Mouse (Mus musculus) liver, embryonic 16.5 days (tissue): ENCODE data around the gene Tnfrsf22. TPM values are rescaled to one million over a fixed set of nuclear protein-coding genes. Genes with fewer than 3 reads are reported as not detected.

Source experiments
- ATAC-seq: fragments of 200-750 bp; cut with Nextera tagmentation; 2 replicates; pipeline ENCODE4 v1.8.0; 2017; ENCODE audit warnings: low read depth, mild to moderate bottlenecking, moderate number of reproducible peaks, moderate library complexity
- H3K27ac ChIP-seq: fragments of 300-500 bp; sonication (generic); 2 replicates; pipeline ENCODE4 v1.5.1; 2014; ENCODE audit warnings: mild to moderate bottlenecking, low read length
- H3K27me3 ChIP-seq: fragments of 300-500 bp; sonication (generic); 2 replicates; pipeline ENCODE4 v1.6.1; 2014; ENCODE audit warnings: low read depth, low read length, mixed read lengths; ENCODE audit not compliant: control insufficient read depth, insufficient read depth
- H3K36me3 ChIP-seq: fragments of 300-500 bp; sonication (generic); 2 replicates; pipeline ENCODE4 v1.6.1; 2014; ENCODE audit warnings: mild to moderate bottlenecking; ENCODE audit not compliant: control insufficient read depth, insufficient read depth
- H3K4me1 ChIP-seq: fragments of 300-500 bp; sonication (generic); 2 replicates; pipeline ENCODE4 v1.6.1; 2014; ENCODE audit warnings: low read depth, low read length, mixed read lengths; ENCODE audit not compliant: control insufficient read depth
- H3K4me2 ChIP-seq: fragments of 300-500 bp; sonication (generic); 2 replicates; pipeline ENCODE4 v1.6.1; 2014; ENCODE audit warnings: low read depth, low read length, mixed read lengths
- H3K4me3 ChIP-seq: fragments of 300-500 bp; sonication (generic); 2 replicates; pipeline ENCODE4 v1.5.1; 2014; ENCODE audit warnings: low read depth, mild to moderate bottlenecking, low read length
- H3K9ac ChIP-seq: fragments of 300-500 bp; sonication (generic); 2 replicates; pipeline ENCODE4 v1.6.1; 2014; ENCODE audit warnings: low read depth, low read length
- H3K9me3 ChIP-seq: fragments of 300-500 bp; sonication (generic); replicated peaks from 2 replicates; pipeline ENCODE4 v1.6.1; 2016; ENCODE audit warnings: low read length; ENCODE audit not compliant: control insufficient read depth
- WGBS: fragments of 180-500 bp; shearing (Covaris S2); extraction: QIAGEN DNeasy Blood & Tissue Kit; methylation state at CpG from one replicate; pipeline ENCODE4 v1.1.7; 2014; ENCODE audit not compliant: insufficient replicate concordance; 5-methylcytosine and 5-hydroxymethylcytosine counted together
- polyA plus RNA-seq: library from polyadenylated mRNA; unstranded; fragments of >200 nt; fragmentation: Nextera tagmentation; extraction: Ambion mirVana; gene quantifications from 2 replicates; pipeline ENCODE4 v1.2.1, GENCODE M21; 2015

The Tnfrsf22 gene
- polyA plus RNA-seq, 1 experiment from 2014 or later, result 0.53 TPM

- no peak overlapping the region for H3K4me3 ChIP-seq
- no peak overlapping the region for H3K9ac ChIP-seq
- no peaks in the 10 kb centered on the region for H3K27me3 ChIP-seq
- H3K9me3 ChIP-seq, result no peaks in the 10 kb centered on the region
- H3K4me2 ChIP-seq, result no peak overlapping the region
- WGBS, result 80% methylated on average over 5 of the region's 5 CpGs
- H3K27ac ChIP-seq, result no peak overlapping the region
- ATAC-seq, result no peak
- peaks cover 15% of the 10 kb centered on the region for H3K4me1 ChIP-seq
- H3K36me3 ChIP-seq, result peaks cover 34% of the 10 kb centered on the region
These were observed 54.6 kb downstream of the Tnfrsf22 start for GRCm38 (mm10) chr7:143594865-143595264.

GRCm38 (mm10) chr7:143592255-143592654 is 57.2 kb downstream of the Tnfrsf22 start:
- Histone ChIP-seq H3K4me1 (no peaks in the 10 kb centered on the region; the same call in 1 of the 2 replicates), H3K27me3 (no peaks in the 10 kb centered on the region), H3K27ac (no peak overlapping the region), H3K4me2 (no peak overlapping the region), H3K4me3 (no peak overlapping the region), H3K9ac (no peak overlapping the region), H3K36me3 (peaks cover 45% of the 10 kb centered on the region), H3K9me3 (no peaks in the 10 kb centered on the region)
- no peak for ATAC-seq
- 87% methylated on average over 10 of the region's 10 CpGs for WGBS

GRCm38 (mm10) chr7:143588006-143588405 is 61.5 kb downstream of the Tnfrsf22 start:
- H3K36me3 ChIP-seq, result peaks cover 69% of the 10 kb centered on the region
- H3K4me1 ChIP-seq, result no peaks in the 10 kb centered on the region
- no peak overlapping the region for H3K4me3 ChIP-seq
- ATAC-seq, result no peak
- H3K9me3 ChIP-seq, result no peaks in the 10 kb centered on the region
- 76% methylated on average over 4 of the region's 4 CpGs for WGBS
- H3K27ac ChIP-seq, result no peak overlapping the region
- no peaks in the 10 kb centered on the region for H3K27me3 ChIP-seq
- no peak overlapping the region for H3K4me2 ChIP-seq
- H3K9ac ChIP-seq, result no peak overlapping the region

- Histone ChIP-seq H3K36me3 (peaks cover 71% of the 10 kb centered on the region), H3K27me3 (no peaks in the 10 kb centered on the region), H3K27ac (no peak overlapping the region), H3K9me3 (no peaks in the 10 kb centered on the region), H3K4me2 (no peak overlapping the region), H3K4me1 (no peaks in the 10 kb centered on the region), H3K9ac (no peak overlapping the region), H3K4me3 (no peak overlapping the region)
- 88% methylated on average over 5 of the region's 5 CpGs for WGBS
- no peak for ATAC-seq
These were observed 61.9 kb downstream of the Tnfrsf22 start for GRCm38 (mm10) chr7:143587586-143587985.

Other genes with a start within 250 kb of the Tnfrsf22 start
- 143 and 173 TPM in 2 replicates for gene Cdkn1c, start 188.6 kb downstream of the Tnfrsf22 start, polyA plus RNA-seq
- gene Slc22a18, start 175.9 kb downstream of the Tnfrsf22 start, polyA plus RNA-seq, result 13.0 and 14.4 TPM in 2 replicates
- 25.8 and 25.9 TPM in 2 replicates for gene Phlda2, start 146.5 kb downstream of the Tnfrsf22 start, polyA plus RNA-seq
- 74.9 and 78.9 TPM in 2 replicates for gene Nap1l4, start 100.6 kb downstream of the Tnfrsf22 start, polyA plus RNA-seq
- gene Cars, start 49.6 kb downstream of the Tnfrsf22 start, polyA plus RNA-seq, result 62.0 and 64.3 TPM in 2 replicates
- 1.3 and 1.4 TPM in 2 replicates for gene Tnfrsf26, start 20.9 kb downstream of the Tnfrsf22 start, polyA plus RNA-seq
- gene Tnfrsf23, start 36.2 kb upstream of the Tnfrsf22 start, polyA plus RNA-seq, result 0.35 and 0.55 TPM in 2 replicates
- gene Osbpl5, start 107.3 kb upstream of the Tnfrsf22 start, polyA plus RNA-seq, result 1.9 and 2.2 TPM in 2 replicates
- gene Mrgprg, start 117.3 kb upstream of the Tnfrsf22 start, polyA plus RNA-seq, result not detected in 2 replicates
- 0.41 and 0.51 TPM in 2 replicates for gene Mrgpre, start 134.8 kb upstream of the Tnfrsf22 start, polyA plus RNA-seq
- gene Nadsyn1, start 173.2 kb upstream of the Tnfrsf22 start, polyA plus RNA-seq, result 9.1 TPM in 2 replicates
- gene Dhcr7, start 173.5 kb upstream of the Tnfrsf22 start, polyA plus RNA-seq, result 59.4 and 76.8 TPM in 2 replicates
- not detected in 2 replicates for gene Gm498, start 217.2 kb upstream of the Tnfrsf22 start, polyA plus RNA-seq